Mouse (Mus musculus): ENCODE results near the gene Cbx6.
A peak's percentile ranks its signal among the peaks of the same experiment; 100 is the strongest.

The Cbx6 gene

GRCm38 (mm10) chr15:79829431-79829830, 5.1 kb downstream of the Cbx6 start:
- peak; percentile 51 for DNase-seq

- DNase-seq = no peak
These were observed 6.0 kb downstream of the Cbx6 start for GRCm38 (mm10) chr15:79828366-79829035.

GRCm38 (mm10) chr15:79827778-79828210, 6.7 kb downstream of the Cbx6 start:
- no peak for DNase-seq

- DNase-seq = peak; percentile 63
These were observed 7.3 kb downstream of the Cbx6 start for GRCm38 (mm10) chr15:79827061-79827777.

GRCm38 (mm10) chr15:79826221-79826935, 8.1 kb downstream of the Cbx6 start:
- peak; percentile 58 for DNase-seq

GRCm38 (mm10) chr15:79825146-79825825, 9.2 kb downstream of the Cbx6 start:
- peak; percentile 61 for DNase-seq

- DNase-seq = peak; percentile 60
These were observed 10.8 kb downstream of the Cbx6 start for GRCm38 (mm10) chr15:79823588-79824280.

GRCm38 (mm10) chr15:79822265-79823199, 12.0 kb downstream of the Cbx6 start:
- peak; percentile 51 for DNase-seq

GRCm38 (mm10) chr15:79818325-79818724, 16.2 kb downstream of the Cbx6 start:
- DNase-seq = peak; percentile 24

- DNase-seq = peak; percentile 24
These were observed 20.7 kb downstream of the Cbx6 start for GRCm38 (mm10) chr15:79813666-79814258.

- DNase-seq = peak; percentile 23
These were observed 21.6 kb downstream of the Cbx6 start for GRCm38 (mm10) chr15:79812840-79813239.

- DNase-seq = peak; percentile 79
These were observed 23.5 kb downstream of the Cbx6 start for GRCm38 (mm10) chr15:79810997-79811396.

GRCm38 (mm10) chr15:79810061-79810460, 24.4 kb downstream of the Cbx6 start:
- peak; percentile 95 for DNase-seq

- DNase-seq = peak; percentile 78
These were observed 25.8 kb downstream of the Cbx6 start for GRCm38 (mm10) chr15:79808658-79809057.

- DNase-seq = peak; percentile 75
These were observed 26.4 kb downstream of the Cbx6 start for GRCm38 (mm10) chr15:79808114-79808513.

GRCm38 (mm10) chr15:79807050-79807449, 27.4 kb downstream of the Cbx6 start:
- peak; percentile 52 for DNase-seq

- DNase-seq = peak; percentile 48
These were observed 29.2 kb downstream of the Cbx6 start for GRCm38 (mm10) chr15:79805246-79805645.

- DNase-seq = peak; percentile 79
These were observed 30.0 kb downstream of the Cbx6 start, which contains the start of gene Nptxr for GRCm38 (mm10) chr15:79804352-79805071. TSS of gene Nptxr (minus strand) at chr15:79804766.

GRCm38 (mm10) chr15:79803533-79804351, 30.7 kb downstream of the Cbx6 start:
- peak; percentile 68 for DNase-seq
